Mouse (Mus musculus) olfactory bulb, adult 2 months (tissue): ENCODE data around the gene Tmbim7.

Experiments
- CTCF ChIP-seq: fragments of 200-500 bp; IDR thresholded peaks from 2 replicates; pipeline ENCODE4 v1.5.1; 2012; ENCODE audit warnings: low read depth, mild to moderate bottlenecking, low read length, moderate library complexity; ENCODE audit not compliant: insufficient read depth
- POLR2A ChIP-seq: fragments of 200-500 bp; IDR thresholded peaks from 2 replicates; pipeline ENCODE4 v1.6.1; 2012; ENCODE audit warnings: mild to moderate bottlenecking, low read depth, low read length, moderate library complexity; ENCODE audit not compliant: insufficient read depth

GRCm38 (mm10) chr5:3665225-3665624, 14.2 kb downstream of the Tmbim7 start:
- TF ChIP-seq CTCF, result no peak
- no peak for TF ChIP-seq POLR2A
